Mouse (Mus musculus) gastrocnemius, adult 18-20 months (tissue): ENCODE measurements at regions not wholly inside any gene's neighbourhood (a gene's known extent, or its start where the extent isn't known, plus 50 kb on each side); places are given as distances from the start of the nearest gene placed in this dataset.

Source experiments
- DNase-seq: peaks from one replicate; pipeline ENCODE4 v3.0.0; 2021; ENCODE audit warnings: low spot score

DNA sequence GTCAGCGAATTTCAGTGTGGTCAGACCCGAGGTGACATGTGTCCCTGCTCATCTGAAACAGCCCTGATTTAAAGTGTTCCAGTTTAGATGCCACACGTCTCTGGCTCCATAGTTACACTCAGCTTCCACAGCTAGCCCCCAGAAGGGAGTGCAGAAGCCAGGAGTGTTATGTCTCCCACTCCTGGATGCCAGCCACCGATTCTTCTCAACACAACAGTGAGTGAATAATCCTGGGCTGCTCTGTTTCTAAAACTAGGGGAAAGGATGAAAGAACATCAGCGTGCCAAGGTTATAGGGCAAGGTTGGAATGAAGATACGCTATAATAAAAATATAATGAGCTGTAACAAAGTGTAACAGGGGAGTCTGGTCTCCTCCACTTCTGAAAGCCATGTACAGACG, 51.5 kb upstream of the Stmnd1 start:
- DNase-seq: no peak

DNA sequence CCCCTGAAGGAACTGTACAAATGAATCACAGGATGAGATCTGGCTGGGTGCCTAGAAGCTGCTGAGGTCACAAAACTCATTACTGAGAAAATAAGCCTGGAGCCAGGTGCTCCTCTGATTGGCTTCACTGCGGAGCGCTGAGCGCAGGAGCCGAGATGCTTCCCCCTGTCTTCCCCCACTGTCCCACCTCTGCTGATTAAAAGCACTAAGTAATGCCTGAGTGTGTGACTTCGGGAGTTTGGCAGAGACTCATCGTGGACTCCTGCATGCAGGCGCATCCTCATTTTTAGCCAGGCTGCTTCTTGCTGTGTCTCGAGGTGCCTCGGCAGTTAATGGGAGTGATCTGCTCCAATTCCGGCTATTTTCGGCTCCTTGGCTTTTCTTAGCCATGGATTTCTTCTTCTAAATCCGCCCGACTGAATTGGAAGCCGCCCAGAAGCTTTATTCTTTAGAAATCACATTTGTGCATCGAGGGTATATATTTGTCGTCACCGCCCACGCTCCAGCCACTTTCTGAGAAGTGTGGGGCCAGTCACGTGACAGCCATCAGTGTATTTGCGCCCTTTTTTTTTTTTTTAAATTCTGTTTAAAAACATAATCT, 55.3 kb upstream of the Stmnd1 start:
- DNase-seq: peak; percentile 53

DNA sequence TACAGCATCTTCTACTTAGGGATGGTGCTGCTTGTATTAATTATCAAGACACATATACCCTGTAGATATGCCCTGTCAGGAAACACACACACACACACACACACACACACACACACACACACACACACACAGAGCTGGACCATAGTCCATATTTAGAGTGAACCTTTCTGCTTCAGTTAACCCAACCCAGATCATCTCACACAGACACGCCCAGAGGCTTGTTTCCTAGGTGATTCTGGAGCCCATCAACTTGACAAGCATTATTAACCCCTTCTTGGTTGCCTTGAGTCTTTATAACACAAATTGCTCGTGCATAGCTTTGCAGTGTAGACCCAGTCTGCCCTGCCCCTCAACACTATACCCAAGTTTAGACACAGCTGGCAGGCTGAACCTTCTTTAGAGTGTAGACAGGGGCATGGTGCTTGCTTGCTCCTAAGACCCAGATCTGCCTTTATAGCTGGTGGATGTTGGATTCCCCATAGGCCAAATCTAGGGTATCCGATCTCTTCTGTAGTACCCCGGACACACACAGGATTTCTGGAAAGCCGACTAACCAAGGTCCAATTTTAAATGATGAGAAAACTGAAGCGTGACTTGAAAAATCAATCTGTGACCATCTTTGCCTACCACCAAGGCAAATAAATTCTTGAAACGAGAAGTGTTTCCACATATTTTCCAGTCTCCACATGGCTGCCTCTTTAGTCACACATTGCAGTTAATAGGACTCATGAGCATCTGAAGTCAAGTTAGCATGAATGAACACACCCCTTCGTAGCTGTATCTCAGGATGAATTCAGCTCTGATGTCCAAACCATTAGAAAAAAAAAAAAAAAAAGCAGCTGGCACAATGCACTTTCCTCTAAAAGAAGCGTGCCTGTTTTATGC, 56.3 kb upstream of the Stmnd1 start:
- DNase-seq: no peak

DNA sequence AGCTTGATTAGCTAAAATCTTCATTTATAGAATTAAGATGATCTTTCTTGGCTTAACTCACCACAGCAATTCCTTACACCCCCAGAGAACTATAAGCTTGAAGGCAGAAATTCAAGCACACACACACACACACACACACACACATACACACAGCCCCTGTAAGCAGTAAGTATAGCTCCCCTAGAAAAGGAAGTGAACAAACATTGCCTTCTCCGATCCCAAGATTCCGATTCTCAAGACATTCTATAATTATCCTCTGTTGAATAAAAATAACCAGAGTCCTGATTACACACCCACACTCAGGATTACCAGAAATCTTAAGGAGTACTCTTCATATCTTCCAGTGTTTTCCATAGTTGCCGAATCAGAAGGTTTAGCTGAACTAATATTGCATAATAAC, 70.0 kb upstream of the Stmnd1 start:
- no peak for DNase-seq

DNA sequence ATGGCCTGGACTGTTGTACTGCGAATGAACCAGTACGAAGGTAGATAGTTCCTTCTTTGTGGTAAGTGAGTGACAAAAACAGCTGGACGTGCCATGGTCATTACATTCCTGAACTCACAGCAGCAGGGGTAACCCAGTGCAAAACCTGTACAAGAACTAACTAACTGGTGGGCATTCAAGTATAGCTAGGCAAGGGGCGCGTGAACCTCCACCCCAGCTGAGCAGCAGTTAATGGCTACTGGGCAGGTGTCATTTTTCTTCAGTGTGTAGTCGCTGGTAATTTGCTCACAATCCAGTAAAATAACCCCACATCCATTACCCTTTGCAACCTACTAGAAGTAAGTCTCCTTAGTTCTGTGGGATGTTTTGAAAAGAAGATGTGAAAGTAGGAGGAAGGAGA, 70.9 kb upstream of the Stmnd1 start:
- no peak for DNase-seq

DNA sequence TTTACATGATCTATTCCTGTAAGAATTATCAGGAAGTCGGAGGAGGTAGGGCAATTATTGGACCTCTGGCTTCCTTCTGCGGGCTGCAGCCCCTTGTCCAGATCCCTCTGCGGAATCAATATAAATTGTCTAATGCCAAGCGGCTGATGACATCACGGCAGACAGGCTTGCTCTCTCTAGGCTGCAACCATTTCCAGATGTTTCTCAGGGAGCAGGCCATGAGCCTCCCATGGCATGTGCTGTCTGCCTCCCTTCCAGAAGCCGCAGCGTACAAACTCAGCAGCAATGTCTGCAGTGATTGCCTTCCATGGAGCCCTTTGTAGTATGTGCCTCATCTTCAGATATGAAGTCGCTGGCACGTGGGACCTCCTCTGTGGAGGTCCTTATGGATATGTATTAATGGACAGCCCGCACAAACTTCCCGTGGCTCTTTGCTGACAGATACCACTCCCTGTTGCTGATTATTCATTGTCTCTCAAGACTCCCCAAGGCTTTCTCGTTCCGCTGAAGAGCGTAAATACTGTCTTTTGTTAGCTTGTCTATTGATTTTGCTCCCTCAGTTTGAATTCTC, 72.4 kb upstream of the Stmnd1 start:
- DNase-seq: no peak

DNA sequence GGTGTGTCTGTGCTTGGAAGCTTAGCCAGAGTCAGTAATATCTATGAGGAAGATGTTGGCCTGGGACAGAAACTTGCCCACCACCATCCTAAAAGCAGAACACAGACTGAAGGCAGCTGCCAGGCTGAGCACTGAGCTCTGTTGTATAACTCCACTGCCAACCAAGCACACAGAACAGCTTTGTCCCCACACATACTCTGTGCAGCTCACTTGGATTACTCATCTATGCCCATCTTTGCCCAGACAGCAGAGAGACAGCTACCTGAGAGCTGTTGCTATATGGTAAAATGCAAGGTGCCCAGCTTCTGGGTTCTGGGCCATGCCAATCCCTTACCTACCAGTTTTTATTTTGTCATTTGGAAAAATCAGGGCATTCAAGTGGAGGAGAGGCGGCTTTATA, 80.4 kb upstream of the Stmnd1 start:
- DNase-seq: no peak

DNA sequence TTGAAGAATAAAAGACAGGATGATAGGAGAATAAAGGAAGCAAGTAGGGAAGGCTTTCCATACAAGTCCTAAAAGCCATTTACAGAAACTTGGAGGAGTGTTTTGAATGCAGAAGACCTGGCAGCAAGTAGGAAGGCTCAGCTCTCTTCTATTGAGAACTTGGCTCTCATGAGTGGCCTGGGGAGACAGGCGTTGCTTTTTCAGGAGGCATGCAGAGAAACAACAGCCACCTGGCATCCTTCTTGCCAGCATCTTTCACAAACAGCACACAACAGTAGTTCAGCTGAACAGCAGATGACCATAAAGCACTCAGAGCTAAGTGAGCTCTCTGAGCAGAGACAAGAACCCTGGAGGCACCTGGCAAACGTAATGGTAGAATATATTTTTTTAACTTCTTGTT, 83.8 kb upstream of the Stmnd1 start:
- no peak for DNase-seq

DNA sequence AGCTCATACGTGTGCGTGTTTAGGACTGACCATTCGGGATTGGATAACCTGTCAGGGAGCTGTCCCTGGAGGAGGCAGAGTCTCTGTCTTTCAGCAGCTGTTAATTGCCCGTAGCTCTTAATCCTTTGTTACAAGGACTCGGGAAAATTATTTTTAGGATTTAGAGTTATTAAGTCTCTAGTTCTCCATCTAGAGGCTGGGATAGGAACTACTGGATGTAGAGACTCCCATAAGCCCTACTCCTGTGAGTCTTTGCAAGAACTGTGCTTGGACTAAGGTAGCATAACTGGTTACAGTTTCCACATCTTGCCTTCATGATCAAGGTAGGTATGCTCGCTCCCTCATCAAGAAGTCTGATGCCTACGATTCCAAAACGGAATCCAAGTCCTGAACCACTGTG, 90.7 kb upstream of the Stmnd1 start:
- DNase-seq: peak; percentile 52

DNA sequence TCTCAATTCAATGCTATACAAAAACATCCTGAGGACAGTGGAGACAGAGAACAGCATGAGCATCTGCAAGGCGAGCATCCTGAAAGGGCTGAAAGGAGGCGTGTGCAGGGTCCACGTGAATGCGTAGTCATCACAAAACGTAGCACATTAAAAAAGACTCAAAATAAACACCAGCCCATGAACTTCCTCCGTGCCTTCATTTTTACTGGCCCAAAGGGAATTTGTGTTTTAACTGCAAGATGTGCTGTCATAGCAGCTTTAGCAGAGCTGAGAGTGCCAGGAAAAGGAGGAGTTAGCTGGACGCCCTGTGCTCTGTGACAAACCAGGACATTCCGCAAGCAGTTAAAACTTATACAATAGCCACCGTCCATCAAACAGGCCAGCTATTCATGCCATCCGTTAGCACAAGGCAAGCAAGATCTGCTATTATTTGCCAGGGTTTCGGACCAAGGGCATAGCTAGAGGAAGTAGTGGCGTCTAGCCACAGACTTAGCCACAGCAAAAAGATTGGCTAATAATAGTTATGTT, 92.9 kb upstream of the Stmnd1 start:
- peak; percentile 48 for DNase-seq

DNA sequence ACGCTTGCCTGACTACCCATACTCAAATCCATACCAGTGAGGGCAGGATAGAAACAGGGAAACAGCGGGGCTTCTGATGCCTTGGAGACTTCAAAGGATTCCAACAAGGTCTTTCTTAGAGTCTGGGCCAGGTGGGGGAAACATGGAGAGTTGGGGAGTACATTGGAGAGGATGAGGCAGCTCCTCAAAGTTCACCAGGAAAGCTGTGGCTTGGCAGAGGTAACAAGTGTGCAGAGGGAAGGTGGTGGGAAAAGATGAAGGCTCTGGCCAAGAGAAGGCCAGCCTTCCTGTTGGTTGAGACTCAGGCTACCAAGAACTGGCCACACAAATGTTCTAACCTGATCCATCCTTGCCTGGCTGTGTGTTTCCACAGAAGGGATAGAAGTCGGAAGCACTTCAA, 93.6 kb upstream of the Stmnd1 start:
- DNase-seq: no peak

DNA sequence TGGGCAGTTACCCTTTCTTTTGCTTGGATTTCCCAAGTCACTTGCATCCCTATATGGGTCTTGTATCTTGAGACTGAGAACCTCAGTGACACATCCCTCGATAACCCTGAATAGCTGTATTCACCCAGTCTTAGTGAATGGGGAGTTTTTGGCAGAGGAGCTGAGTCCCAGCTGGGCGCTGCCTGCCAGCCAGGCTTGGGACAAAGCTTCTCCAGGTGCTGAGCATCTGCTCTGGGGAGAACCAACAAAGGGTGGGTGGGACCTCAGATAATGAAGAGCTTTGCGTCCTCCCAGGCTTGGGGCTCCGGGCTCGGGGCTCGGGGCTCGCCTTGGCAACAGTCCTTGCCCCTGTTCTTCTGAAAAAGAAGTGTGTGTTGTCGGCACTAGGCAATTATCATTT, 100.4 kb upstream of the Stmnd1 start:
- no peak for DNase-seq

DNA sequence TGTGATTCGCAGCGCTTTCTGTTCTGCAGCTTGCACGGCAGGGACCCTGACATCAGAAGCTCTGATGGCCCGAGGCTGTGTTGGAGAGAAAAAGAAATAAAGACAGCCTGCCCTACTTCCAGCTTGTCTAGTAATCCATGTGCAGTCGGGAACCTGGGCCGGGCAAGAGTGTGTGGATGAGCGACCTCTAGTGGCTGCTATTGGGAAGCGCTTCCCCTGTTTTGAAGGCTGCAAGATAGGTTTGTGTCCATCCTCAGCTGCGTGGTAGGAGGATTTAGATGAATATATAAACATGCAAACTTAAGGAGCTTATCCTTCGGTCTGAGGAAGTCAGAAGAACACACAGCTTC, 111.5 kb upstream of the Stmnd1 start:
- DNase-seq: peak; percentile 78

DNA sequence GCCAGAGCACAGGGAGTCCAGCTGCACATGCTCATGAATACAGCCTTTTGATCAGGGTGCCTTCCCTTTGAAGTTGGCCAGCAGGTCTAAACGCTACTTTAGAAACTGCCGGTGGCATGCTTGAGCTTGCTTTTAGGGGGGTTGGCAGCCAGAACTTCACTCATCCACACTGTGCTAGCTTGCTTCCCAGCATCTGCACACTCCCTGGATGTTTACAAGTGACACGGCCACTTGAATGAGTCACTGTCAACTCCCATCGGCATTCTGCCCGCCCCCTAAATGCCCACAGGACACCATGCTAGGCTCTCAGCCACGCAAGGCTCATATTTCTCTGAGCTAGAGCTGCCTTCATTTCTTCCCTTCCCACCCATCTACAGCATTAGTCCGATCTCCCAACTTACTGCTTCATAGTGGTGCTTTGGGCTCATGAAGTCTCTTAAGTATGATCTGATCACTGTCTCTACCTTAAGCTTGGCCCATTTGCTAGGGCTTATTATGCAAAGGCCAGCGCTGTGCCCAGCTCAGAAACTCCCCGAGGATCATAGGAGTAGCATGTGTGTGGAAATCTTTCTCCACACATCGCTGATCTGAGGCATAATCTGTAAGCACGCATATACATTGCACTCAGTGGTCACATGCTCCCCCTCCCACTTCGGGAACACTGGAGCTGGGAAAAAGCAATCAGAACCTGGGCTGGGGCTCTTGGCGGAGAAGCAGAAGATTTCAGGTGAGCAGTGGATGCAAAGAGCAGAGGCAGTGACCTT, 112.1 kb upstream of the Stmnd1 start:
- peak; percentile 60 for DNase-seq

DNA sequence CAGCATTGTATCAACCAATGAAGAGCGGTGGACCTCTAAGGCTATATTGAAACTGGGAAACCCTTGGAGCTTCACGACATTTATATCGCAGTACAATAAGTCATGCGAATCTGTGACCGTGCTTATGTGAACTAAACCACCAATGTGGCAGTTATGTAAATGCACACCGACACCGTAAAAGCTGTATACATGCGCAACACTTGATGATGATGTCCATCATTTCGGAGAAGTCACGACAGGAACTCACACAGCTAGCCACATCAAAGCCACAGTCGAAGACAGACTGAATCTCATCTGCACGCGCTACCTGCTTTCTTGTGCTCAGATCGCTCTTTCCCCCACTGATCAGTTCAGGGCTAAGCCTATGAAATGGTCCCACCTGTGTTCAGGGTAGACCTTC, 114.2 kb upstream of the Stmnd1 start:
- no peak for DNase-seq

DNA sequence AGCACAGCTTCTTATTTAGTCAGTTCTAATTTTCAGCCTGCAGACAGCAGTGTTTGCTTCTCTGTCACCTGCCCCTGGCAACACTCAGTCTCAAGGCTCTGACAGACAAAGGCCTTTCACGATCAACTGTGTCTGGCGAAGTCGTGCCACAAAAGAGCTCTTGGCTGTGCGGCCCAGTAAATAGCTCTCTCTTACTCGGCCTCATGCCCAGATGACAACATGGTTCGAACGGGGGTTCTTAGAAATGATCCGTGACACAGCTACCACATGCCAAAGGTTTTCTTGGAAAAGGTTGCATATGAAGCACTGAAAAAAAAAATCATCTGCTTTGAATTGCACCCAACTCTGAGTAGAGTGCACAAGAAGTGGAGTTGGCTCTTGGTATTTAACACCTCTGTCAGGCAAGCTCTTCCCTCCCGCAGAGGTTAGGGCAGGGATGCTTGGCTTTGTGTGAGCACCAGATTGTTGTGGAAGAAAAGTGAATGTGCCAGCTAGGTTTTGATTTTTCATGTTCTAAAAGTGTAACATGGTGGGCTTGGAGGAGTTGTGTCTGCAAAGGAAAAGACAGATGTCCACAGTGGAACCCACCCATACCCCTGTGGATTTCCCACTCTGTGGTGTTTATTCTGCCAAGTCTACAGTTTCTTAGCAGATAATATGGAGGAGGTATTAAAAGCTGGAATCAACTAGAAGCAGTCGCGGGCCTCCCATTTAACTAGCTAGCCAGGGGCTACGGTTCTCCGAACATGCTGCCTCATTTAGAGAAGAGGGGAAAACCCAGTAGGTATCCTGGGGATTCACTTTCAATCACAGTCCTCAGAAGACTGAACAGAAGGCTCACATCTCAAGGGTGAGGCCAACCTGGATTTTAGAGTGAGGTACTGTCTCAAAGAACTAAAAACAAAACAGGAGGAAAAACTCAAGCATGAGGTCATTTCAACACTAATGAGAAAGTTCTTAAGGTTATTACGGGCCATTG, 120.0 kb upstream of the Stmnd1 start:
- no peak for DNase-seq

DNA sequence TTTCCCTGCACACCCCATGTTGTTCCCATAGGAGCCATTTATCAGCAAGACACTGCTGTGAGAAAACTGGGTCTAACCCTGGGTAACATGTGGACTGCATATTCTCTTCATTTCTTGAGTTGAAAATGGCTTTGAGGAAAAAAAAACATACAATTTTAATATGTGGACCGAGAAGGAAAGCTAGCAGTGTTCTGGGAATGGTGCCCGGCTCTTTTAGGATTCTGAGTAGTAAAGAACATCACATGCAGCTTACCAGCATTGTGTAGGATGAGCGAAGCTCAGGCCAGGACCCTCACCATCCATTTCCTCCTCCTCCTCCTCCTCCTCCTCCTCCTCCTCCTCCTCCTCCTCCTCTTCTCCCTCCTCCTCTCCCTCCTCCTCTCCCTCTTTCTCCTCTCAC, 133.5 kb upstream of the Stmnd1 start:
- no peak for DNase-seq

DNA sequence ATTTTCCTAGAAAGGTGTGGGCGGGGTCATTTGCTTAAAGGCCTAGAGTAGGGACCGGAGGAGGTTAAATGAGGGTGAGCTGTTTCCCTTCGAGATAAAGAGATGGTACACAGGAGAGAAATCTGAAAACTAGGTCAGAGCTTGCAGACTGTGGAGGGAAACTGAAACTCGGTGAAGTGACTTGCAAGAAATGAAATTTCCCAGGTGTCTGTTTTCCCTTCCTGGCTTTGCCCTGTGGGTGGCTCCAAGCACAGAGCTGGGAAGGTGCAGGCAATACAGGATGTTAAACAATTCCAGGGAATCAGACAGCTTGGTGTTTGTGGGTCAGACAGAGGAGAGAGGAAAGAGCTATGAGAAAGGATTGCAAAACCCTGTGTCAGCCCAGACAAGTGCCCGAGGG, 134.3 kb upstream of the Stmnd1 start:
- DNase-seq: no peak

DNA sequence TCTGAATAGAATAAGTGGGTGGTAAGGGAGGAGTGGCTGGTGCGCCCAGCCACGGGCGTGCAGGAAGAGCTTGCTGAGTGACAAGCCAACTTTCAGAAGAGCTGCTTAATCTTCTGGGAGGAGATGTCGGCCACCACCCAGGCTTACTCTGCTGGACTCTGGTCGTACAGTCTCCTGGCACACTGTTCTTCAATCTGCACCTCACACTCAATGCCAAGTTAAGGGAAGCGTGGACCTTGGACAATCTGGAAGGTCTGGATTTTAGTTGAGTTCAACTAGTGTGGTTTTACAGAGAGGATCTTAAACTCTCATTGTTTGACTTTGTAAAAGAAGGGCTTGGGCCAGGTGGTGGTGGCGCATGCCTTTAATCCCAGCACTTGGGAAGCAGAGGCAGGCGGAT, 138.1 kb upstream of the Stmnd1 start:
- no peak for DNase-seq

DNA sequence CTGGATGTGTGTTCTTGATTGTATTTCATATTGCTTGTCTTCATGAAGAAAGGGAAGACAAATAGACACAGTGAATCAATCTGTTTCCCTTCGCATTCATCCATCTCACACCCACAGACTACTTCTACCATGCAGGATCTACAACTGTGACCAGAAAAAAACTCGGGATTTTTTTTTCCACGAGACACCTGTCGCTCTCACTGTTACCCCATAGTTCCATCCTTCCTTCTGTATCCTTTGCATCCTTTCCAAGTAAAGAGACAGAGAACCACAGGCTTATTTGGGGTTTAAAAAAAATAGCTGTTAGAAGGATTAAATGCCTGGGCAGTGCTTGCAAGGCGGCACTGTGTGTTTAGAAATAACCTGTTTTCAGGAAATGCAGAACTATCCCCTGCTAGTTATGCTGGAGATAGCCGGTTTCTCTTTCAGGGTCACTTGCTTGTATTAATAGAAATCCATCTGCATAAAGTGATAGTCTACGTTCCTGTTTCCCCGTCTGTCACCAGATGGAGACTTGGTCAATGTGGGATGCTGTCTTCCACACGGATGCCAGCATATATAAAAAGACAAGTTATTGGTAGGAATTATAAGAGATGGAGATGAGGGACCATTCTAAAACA, 144.2 kb upstream of the Stmnd1 start:
- no peak for DNase-seq
